Mouse (Mus musculus): Measurements from ENCODE around the gene Hist1h4c.
"Not testable (repeated sequence)": the region's sequence is repeated elsewhere in the genome, so short reads cannot be mapped to it uniquely, and the experiment has no call there.

The Hist1h4c gene

GRCm38 (mm10) chr13:23729192-23729525, 30.9 kb upstream of the Hist1h4c start:
- no peak for DNase-seq (ENCODE audit: low spot score)

- no peak for DNase-seq (ENCODE audit: low spot score)
Observed at GRCm38 (mm10) chr13:23728472-23729191, 30.4 kb upstream of the Hist1h4c start.

GRCm38 (mm10) chr13:23725213-23725612, 27.0 kb upstream of the Hist1h4c start:
- DNase-seq (ENCODE audit: low spot score), result no peak

GRCm38 (mm10) chr13:23724239-23724638, 26.0 kb upstream of the Hist1h4c start:
- DNase-seq (ENCODE audit: low spot score), result no peak

GRCm38 (mm10) chr13:23717593-23718245, 19.5 kb upstream of the Hist1h4c start:
- not testable (repeated sequence) for DNase-seq (ENCODE audit: low spot score)

GRCm38 (mm10) chr13:23717176-23717575, 18.9 kb upstream of the Hist1h4c start:
- no peak for DNase-seq (ENCODE audit: low spot score)

GRCm38 (mm10) chr13:23716261-23717042, 18.2 kb upstream of the Hist1h4c start:
- DNase-seq (ENCODE audit: low spot score), result no peak

- peak; percentile 55 for DNase-seq (ENCODE audit: low spot score)
Observed at GRCm38 (mm10) chr13:23710374-23711089, 12.3 kb upstream of the Hist1h4c start, which contains the start of gene Hfe. TSS of gene Hfe (minus strand) at chr13:23710854.

GRCm38 (mm10) chr13:23709714-23710373, 11.6 kb upstream of the Hist1h4c start:
- DNase-seq (ENCODE audit: low spot score), result no peak

GRCm38 (mm10) chr13:23708654-23709053, 10.4 kb upstream of the Hist1h4c start:
- no peak for DNase-seq (ENCODE audit: low spot score)

GRCm38 (mm10) chr13:23708041-23708440, 9.8 kb upstream of the Hist1h4c start:
- no peak for DNase-seq (ENCODE audit: low spot score)

- DNase-seq (ENCODE audit: low spot score), result no peak
Observed at GRCm38 (mm10) chr13:23706771-23707170, 8.5 kb upstream of the Hist1h4c start.

GRCm38 (mm10) chr13:23705751-23706356, 7.6 kb upstream of the Hist1h4c start:
- no peak for DNase-seq (ENCODE audit: low spot score)

- not testable (repeated sequence) for DNase-seq (ENCODE audit: low spot score)
Observed at GRCm38 (mm10) chr13:23702801-23703200, 4.5 kb upstream of the Hist1h4c start.

GRCm38 (mm10) chr13:23702220-23702619, 4.0 kb upstream of the Hist1h4c start:
- no peak for DNase-seq (ENCODE audit: low spot score)

GRCm38 (mm10) chr13:23700786-23701520, 2.7 kb upstream of the Hist1h4c start:
- peak; percentile 46 for DNase-seq (ENCODE audit: low spot score)

GRCm38 (mm10) chr13:23699767-23700166, 1.5 kb upstream of the Hist1h4c start:
- no peak for DNase-seq (ENCODE audit: low spot score)

- no peak for DNase-seq (ENCODE audit: low spot score)
Observed at GRCm38 (mm10) chr13:23698996-23699395, 742 bp upstream of the Hist1h4c start.

- no peak for DNase-seq (ENCODE audit: low spot score)
Observed at GRCm38 (mm10) chr13:23697491-23698299, 559 bp downstream of the Hist1h4c start.

GRCm38 (mm10) chr13:23696061-23696474, 2.2 kb downstream of the Hist1h4c start:
- peak; percentile 40 for DNase-seq (ENCODE audit: low spot score)

Data from ovary, postnatal 36 days (tissue).